Mouse (Mus musculus) embryonic stem cell, embryonic (primary cell): ENCODE results near the gene Cers2.

Experiments used
- CTCF ChIA-PET, 4 experiments: fragments of 300-600 bp in 2 of 4; fragments of 350-600 bp in 2 of 4; sonication (Branson Sonifier 250); formaldehyde crosslinking; loops; one replicate each; lab custom pipeline; 2022; ENCODE audit warnings: inconsistent platforms in 2 of 4; lab: Charles Lee
- POLR2A ChIA-PET, 4 experiments: fragments of 300-600 bp in 2 of 4; fragments of 350-600 bp in 2 of 4; sonication (Branson Sonifier 250); formaldehyde crosslinking; loops; one replicate each; lab custom pipeline; 2022; ENCODE audit warnings: antibody characterized with exemption in 4 of 4, inconsistent platforms in 1 of 4; lab: Charles Lee

Gene Cers2

DNA sequence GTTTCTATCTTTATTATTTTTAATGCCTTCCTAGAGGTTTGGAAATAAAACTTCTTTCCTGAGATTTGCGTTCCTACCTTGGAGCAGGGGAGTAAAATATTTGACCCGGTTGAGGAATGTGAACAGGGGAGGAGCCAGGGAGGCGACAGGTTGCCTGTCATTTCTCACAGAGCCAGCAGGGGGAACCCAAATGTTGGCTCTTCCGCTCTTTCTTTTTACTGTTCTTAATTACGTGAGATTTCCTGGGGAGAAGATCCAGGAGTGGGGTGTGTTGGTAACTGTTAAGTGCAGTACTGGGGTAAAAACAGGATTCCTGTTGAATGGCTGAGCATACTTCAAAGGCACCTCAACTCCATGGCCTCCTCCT is 18.5 kb upstream of the Cers2 start:
- ChIA-PET POLR2A (interaction anchor here in 2 of 4 experiments (0.7 to 4.1 kb wide), 12 partner anchors 8 to 378 kb away, joined by 3 to 26 read pairs (median 5); partner anchors contain the start of genes Anxa9 (in 1 of the 2), Cers2 (in 1 of the 2), Gabpb2 (in 1 of the 2) and Mindy1 (in 1 of the 2)), CTCF (interaction anchor here in 2 of 4 experiments (1.0 to 2.0 kb wide), 9 partner anchors 10 to 154 kb away, joined by 3 to 7 read pairs (median 4); partner anchors contain the start of genes Anxa9 (in 1 of the 2), Mindy1 (in 1 of the 2), Prune1 (in 1 of the 2) and Tnfaip8l2 (in 1 of the 2))

DNA sequence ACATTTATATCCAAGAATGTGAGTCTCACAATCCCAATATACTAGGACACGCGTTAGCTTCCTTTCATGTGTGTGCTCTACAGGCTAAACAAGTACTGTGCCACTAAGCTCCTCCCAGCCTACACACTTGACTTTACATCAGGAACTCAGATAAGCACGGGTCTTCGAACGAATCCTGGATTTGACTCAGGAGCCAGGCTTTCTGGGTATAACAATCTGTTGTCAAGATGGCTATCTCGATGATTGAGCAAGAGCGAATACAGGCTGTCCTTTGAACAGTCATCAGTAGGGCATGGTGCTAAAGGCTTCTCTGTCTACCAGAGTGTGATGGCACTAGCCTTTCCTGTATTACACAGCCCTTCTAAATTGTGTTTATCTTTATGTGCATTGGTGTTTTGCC is 16.6 kb upstream of the Cers2 start:
- ChIA-PET POLR2A (interaction anchor here in 2 of 4 experiments (0.6 to 1.1 kb wide), 3 partner anchors 9 to 18 kb away, joined by 3 to 6 read pairs (median 3); partner anchors contain the start of gene Anxa9 (in 2 of the 2)), CTCF (no interaction called here)

- CTCF ChIA-PET = interaction anchor here in 2 of 4 experiments (0.5 to 1.9 kb wide), 4 partner anchors 9 to 1636 kb away, joined by 3 to 5 read pairs (median 4); no protein-coding TSS in a partner anchor
- POLR2A ChIA-PET = interaction anchor here in 2 of 4 experiments (0.8 to 1.5 kb wide), 9 partner anchors 9 to 27 kb away, joined by 3 to 6 read pairs (median 4); no protein-coding TSS in a partner anchor
Observed at GRCm38 (mm10) chr3:95301204-95301796, 13.3 kb upstream of the Cers2 start.

GRCm38 (mm10) chr3:95306244-95306643 is 8.3 kb upstream of the Cers2 start:
- ChIA-PET POLR2A (interaction anchor here in 2 of 4 experiments (1.2 to 3.7 kb wide), 6 partner anchors 8 to 157 kb away, joined by 3 to 24 read pairs (median 6); partner anchors contain the start of gene Cers2 (in 1 of the 2)), CTCF (interaction anchor here in 3 of 4 experiments (0.5 to 1.2 kb wide), 3 partner anchors 11 to 20 kb away, joined by 3 to 4 read pairs (median 3); no protein-coding TSS in a partner anchor)

GRCm38 (mm10) chr3:95307100-95307499 is 7.5 kb upstream of the Cers2 start, which contains the start of gene Anxa9:
Gene Anxa9 (minus strand): TSS chr3:95307176.
- CTCF ChIA-PET = interaction anchor here in 3 of 4 experiments (0.6 to 1.1 kb wide), 5 partner anchors 10 to 357 kb away, joined by 3 to 7 read pairs (median 3); partner anchors contain the start of gene Gm128 (in 1 of the 3)
- POLR2A ChIA-PET = interaction anchor here (0.5 to 3.7 kb wide), 14 partner anchors 8 to 158 kb away, joined by 3 to 24 read pairs (median 4); partner anchors contain the start of genes Cdc42se1 (in 1 of the 4) and Cers2 (in 1 of the 4)

GRCm38 (mm10) chr3:95310496-95310895 is 4.1 kb upstream of the Cers2 start:
- ChIA-PET POLR2A (interaction anchor here in 3 of 4 experiments (0.6 to 1.5 kb wide), 11 partner anchors 10 to 365 kb away, joined by 3 to 6 read pairs (median 4); partner anchors contain the start of gene Prune1 (in 1 of the 3)), CTCF (interaction anchor here (0.6 to 1.4 kb wide), 54 partner anchors 8 to 657 kb away, joined by 3 to 8 read pairs (median 3); partner anchors contain the start of genes 4930558C23Rik (in 1 of the 4), Cdc42se1 (in 1 of the 4), Gm128 (in 1 of the 4) and Prune1 (in 1 of the 4))

DNA sequence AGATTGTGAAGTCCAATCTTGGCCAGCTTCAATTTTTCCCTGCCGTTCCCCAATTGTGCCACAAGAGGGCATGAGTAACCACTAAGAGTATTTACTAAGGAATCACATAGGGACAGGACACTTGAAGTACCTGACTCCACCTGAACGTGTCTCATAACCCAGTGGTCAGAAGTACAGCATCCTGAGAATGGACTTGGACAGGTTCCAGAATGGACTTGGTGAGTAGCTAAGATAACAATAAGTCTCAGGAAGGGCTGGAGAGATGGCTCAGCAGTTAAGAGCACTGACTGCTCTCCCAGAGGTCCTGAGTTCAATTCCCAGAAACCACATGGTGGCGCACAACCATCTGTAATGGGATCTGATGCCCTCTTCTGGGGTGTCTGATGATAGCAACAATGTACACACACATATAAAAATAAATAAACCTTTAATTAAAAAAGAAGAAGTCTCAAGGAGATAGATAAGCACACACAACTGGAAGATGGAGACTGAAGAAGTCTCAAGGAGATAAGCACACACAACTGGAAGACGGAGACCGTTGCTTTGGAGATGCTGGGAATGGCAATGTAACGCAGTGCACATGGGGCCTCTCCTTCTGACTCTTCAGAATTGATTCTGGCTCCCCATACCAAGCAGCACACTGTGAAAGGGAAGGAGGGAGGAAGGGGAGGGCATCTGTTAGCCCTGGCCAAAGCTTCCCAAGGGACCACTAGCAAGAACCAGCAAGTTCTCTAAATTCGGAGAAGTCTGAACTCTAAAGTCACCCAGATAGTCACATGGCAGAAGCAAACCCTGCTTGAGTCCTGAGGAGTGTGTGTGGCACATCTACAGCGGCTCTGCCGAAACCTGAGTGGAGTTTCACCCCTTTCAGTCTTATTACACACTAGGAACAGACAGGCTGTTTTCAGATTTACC is 3.4 kb upstream of the Cers2 start:
- POLR2A ChIA-PET = interaction anchor here in 3 of 4 experiments (0.6 to 1.5 kb wide), 13 partner anchors 9 to 365 kb away, joined by 3 to 6 read pairs (median 4); partner anchors contain the start of gene Prune1 (in 1 of the 3)
- CTCF ChIA-PET = interaction anchor here (0.6 to 1.4 kb wide), 54 partner anchors 8 to 657 kb away, joined by 3 to 8 read pairs (median 3); partner anchors contain the start of genes 4930558C23Rik (in 1 of the 4), Cdc42se1 (in 1 of the 4), Gm128 (in 1 of the 4) and Prune1 (in 1 of the 4)

DNA sequence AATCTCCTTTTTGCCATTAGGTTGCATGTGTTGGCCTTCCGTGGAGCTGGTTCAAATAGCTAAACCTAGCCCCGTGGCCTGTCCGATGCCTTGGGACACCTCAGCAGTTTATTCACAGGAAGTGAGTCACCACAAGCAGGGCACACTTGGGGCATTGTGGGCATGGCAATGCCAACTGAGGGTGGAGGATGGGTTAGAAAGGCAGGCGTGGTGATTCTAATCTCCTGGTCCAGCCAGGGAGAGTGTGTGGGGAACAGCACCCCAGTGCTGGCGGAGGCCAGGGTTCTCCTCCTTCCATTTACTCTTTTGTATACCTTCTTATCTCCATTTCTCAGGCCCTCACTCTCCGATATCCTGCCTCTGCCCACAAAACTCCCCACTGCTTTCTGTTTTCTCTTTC is 2.0 kb upstream of the Cers2 start:
- ChIA-PET POLR2A (interaction anchor here in 2 of 4 experiments (0.7 to 1.0 kb wide), 3 partner anchors 12 to 1132 kb away, joined by 3 to 4 read pairs (median 3); no protein-coding TSS in a partner anchor), CTCF (interaction anchor here in 1 of 4 experiments (1.1 kb wide), 1 partner anchor 16 kb away, joined by 3 read pairs; no protein-coding TSS in a partner anchor)

DNA sequence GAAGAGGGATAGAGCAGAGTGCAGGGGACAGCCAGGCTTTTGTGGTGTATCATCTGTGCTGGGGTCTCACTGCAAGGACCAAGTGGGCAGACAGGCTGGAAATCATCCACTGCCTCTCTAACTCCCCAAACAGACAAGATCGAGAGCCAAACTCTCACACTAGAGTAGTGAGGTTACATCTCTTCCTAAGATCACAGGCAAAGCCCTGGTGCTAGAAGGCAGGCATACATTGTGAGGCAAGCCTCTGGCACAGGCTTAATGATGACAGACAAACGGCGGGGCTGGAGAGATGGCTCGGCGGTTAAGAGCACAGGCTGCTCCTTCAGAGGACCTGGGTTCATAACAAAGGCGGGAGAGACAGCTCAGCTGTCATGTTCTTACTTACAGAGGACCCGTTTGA is 1.1 kb upstream of the Cers2 start:
- POLR2A ChIA-PET = interaction anchor here in 2 of 4 experiments (1.2 to 3.2 kb wide), 7 partner anchors 11 to 275 kb away, joined by 3 to 17 read pairs (median 6); partner anchors contain the start of genes Arnt (in 1 of the 2), Gabpb2 (in 1 of the 2), Golph3l (in 1 of the 2) and Mindy1 (in 1 of the 2)
- CTCF ChIA-PET = interaction anchor here in 3 of 4 experiments (0.5 to 1.9 kb wide), 3 partner anchors 11 to 40 kb away, joined by 3 to 4 read pairs (median 3); no protein-coding TSS in a partner anchor

- CTCF ChIA-PET = interaction anchor here in 3 of 4 experiments (0.6 to 1.9 kb wide), 4 partner anchors 11 to 44 kb away, joined by 3 to 11 read pairs (median 4); no protein-coding TSS in a partner anchor
- POLR2A ChIA-PET = interaction anchor here in 3 of 4 experiments (0.6 to 3.2 kb wide), 23 partner anchors 8 to 638 kb away, joined by 3 to 17 read pairs (median 4); partner anchors contain the start of genes Mindy1 (in 2 of the 3), Prune1 (in 2 of the 3), Anxa9 (in 1 of the 3) and Arnt (in 1 of the 3)
Observed at GRCm38 (mm10) chr3:95314075-95314474, 516 bp upstream of the Cers2 start.

GRCm38 (mm10) chr3:95315094-95315843 is 678 bp downstream of the Cers2 start:
- CTCF ChIA-PET = interaction anchor here in 2 of 4 experiments (1.0 to 1.9 kb wide), 3 partner anchors 10 to 34 kb away, joined by 3 to 4 read pairs (median 4); no protein-coding TSS in a partner anchor
- POLR2A ChIA-PET = interaction anchor here in 3 of 4 experiments (0.7 to 3.2 kb wide), 36 partner anchors 9 to 636 kb away, joined by 3 to 17 read pairs (median 4); partner anchors contain the start of genes Mindy1 (in 2 of the 3), Prune1 (in 2 of the 3), Anxa9 (in 1 of the 3) and Arnt (in 1 of the 3)

DNA sequence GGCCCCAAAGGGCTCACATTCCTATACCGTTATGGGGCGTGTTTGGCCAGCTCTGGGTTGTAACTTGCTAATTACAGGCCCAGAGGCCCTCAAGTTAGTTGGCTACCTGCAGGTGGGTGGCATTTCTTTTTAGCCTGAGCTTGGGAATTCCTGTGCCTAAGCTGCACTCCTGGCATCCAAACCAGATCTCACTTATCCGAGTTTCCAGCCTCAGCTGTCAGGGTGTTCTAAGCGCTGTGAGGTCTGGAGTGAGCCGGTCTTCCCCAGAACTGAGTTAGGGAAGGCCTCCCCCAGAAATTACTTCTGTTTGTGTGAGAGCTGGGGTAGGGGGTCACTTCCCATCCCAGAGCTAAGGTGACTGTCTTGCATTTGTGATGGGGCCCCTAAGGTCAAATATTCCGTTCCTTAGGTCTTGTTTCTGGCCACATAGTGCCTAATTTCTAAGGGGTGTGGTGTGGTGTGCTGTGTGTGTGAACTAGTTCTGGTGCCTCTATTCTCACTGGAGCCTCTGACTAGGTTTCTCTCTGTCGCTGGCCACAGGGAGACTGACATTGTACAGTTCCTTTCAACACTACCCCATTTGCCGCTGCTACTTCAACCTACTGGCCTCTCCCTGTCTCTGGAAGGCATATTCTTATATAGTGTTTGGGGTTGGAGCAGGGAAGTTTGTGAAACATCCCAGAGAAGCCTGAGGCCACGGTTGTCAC is 1.4 kb downstream of the Cers2 start:
- ChIA-PET CTCF (interaction anchor here in 2 of 4 experiments (0.6 to 0.7 kb wide), 4 partner anchors 23 to 347 kb away, joined by 3 to 5 read pairs (median 4); no protein-coding TSS in a partner anchor), POLR2A (interaction anchor here in 3 of 4 experiments (0.7 to 3.2 kb wide), 20 partner anchors 8 to 301 kb away, joined by 3 to 17 read pairs (median 4); partner anchors contain the start of genes Mindy1 (in 2 of the 3), Prune1 (in 2 of the 3), Mllt11 (in 1 of the 3) and Zfp687 (in 1 of the 3))

GRCm38 (mm10) chr3:95317414-95318080 is 3.0 kb downstream of the Cers2 start:
- POLR2A ChIA-PET = interaction anchor here in 3 of 4 experiments (0.6 to 1.7 kb wide), 12 partner anchors 16 to 468 kb away, joined by 3 to 6 read pairs (median 3); partner anchors contain the start of genes Gabpb2 (in 2 of the 3) and Prune1 (in 1 of the 3)
- CTCF ChIA-PET = interaction anchor here in 3 of 4 experiments (0.7 to 2.1 kb wide), 5 partner anchors 9 to 86 kb away, joined by 3 to 8 read pairs (median 3); no protein-coding TSS in a partner anchor

DNA sequence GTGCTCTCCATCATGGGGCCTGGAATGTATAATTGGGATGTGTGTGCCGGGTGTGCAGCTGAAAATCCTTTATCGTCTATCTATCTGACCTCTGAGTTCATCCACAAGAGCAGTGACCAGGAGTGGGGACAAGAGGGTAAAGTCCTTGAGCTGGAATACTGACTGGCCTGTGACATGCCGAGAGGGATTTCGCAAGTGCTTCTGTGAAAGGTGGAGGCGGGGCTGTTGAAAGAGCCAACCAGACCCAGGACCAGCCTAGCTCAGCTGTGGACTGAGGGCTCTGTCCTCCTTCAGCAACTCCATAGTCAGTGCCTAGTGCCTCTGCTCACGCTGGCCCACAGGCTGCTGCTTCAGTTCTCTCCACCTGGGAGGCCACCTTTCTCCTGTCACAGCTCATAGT is 4.0 kb downstream of the Cers2 start:
- CTCF ChIA-PET = interaction anchor here in 3 of 4 experiments (0.5 to 2.1 kb wide), 6 partner anchors 8 to 105 kb away, joined by 3 to 8 read pairs (median 4); no protein-coding TSS in a partner anchor
- POLR2A ChIA-PET = interaction anchor here in 3 of 4 experiments (0.8 to 1.2 kb wide), 5 partner anchors 10 to 176 kb away, joined by 3 to 5 read pairs (median 3); partner anchors contain the start of gene Arnt (in 1 of the 3)
